Mouse (Mus musculus) cerebellum, adult 18-20 months (tissue): ENCODE data around the gene Rfx1.

Experiments used
- DNase-seq, 2 experiments: peaks; one replicate each; pipeline ENCODE4 v3.0.0; 2021

The Rfx1 gene

DNA sequence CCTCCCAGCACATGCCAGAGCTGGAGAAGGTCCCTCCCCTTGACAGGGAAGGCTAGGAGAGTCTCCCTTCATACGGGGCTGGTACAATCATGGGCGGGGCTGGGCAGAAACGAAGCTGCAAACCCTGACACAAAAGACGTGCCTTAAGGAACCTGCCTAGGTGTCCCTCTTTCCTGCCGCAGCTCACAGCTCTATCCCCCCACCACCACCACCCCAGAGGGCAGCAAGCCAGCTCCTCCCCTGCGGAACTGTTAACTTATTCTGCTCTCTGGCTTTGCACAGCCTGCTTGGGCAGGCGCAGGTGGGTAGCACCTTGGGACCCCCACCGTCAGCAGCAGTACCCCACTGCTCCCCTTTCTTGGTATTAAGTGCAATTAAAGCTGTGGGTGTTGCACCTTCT, 29.4 kb downstream of the Rfx1 start:
- DNase-seq: peak in 1 of 2 experiments; percentile 6

DNA sequence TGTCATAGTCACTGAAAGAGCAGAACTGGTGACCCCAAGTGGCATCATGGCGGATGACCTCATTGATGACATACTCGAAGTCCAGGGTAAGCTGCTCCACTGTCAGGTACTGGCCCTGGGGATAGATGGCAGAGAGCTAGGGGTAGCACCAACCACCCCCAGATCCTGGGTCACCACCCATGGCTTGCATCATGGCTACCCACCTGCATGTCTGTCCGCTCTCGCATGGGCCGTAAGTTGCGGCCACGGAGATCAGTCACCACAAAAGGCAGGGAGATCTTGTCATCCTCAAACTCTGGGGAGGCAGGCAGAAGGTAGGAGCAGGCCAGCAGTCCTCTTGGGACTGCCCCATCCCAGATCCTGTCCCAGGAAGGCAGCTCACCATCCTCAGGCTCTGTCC, 31.7 kb downstream of the Rfx1 start:
- peak in 1 of 2 experiments; percentile 6 for DNase-seq

DNA sequence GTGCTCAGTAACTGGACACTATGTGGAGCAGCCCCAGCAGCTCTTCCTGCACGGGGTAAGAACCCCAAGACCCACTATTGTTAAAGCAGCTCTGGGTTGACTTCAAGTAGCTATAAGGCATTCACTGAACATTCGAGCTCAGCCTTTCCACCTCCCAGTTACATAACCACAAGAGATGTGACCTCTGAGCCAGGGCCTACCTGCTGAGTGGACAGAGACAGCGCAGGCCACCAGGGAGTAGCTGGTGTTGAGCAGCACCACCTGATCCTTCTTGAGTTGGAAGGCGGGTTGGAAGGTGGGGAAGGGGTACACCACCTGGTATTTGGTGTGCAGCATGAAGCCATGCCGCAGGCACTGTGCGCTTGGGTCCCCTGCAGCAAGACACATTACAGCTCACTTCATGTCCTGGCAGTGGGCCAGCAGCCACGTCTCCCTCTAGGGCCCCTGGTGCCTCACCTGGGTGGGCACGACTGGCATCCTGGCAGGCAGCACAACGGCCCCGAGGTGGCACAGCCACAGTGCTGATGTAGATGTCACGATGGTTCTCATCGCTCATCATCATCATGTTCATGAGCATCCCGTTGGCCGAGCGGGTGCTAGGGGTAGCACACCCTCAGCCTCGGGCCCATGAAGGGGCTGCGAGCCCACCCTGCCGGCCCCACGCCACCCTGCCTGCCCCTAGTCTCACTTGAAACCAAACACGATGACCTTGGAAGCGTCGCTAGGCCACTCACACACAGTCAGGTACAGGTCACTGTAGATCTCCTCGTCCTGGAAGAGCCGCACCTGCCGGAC, 35.0 kb downstream of the Rfx1 start:
- DNase-seq: peak in 1 of 2 experiments; percentile 28

DNA sequence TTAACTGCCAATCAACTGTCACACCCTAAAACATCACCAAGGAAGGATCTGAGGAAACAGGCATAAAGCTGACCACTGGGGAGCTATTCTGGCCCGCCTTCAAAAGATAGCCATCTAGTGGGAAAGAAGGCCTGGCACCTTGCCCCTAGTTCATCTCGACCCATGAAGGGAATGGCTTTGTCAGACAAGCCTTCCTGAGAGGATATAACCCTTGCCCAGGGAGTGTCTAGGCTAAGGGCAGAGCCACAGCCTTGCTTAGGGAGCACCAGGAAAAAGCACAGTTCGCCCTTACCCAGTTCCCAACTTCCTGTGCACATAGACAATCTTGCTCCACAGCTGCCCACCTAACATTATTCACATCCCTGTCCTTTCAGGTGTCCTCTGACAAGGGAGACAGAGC, 37.0 kb downstream of the Rfx1 start:
- peak; percentile 31 to 43 for DNase-seq

DNA sequence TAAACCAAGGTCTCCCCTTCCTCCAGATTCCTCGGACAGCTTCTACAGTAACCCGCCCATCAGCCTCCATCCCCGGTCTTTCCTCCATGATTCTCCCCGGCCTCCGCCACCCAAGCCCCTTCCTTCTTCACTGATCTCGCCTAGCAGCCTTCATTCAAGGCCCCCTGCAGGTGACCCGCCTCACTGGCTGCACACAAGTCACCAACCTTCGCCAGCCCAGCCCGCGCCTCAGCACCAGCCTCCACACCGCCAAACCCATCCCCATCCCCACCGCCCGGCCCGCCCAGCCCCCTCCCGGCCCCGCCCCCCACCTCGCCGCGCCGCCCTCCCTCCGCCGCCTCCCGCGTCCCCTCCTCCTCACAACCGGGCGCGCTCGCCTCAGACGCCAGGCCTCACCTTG, 37.6 kb downstream of the Rfx1 start:
- peak in 1 of 2 experiments; percentile 65 for DNase-seq

DNA sequence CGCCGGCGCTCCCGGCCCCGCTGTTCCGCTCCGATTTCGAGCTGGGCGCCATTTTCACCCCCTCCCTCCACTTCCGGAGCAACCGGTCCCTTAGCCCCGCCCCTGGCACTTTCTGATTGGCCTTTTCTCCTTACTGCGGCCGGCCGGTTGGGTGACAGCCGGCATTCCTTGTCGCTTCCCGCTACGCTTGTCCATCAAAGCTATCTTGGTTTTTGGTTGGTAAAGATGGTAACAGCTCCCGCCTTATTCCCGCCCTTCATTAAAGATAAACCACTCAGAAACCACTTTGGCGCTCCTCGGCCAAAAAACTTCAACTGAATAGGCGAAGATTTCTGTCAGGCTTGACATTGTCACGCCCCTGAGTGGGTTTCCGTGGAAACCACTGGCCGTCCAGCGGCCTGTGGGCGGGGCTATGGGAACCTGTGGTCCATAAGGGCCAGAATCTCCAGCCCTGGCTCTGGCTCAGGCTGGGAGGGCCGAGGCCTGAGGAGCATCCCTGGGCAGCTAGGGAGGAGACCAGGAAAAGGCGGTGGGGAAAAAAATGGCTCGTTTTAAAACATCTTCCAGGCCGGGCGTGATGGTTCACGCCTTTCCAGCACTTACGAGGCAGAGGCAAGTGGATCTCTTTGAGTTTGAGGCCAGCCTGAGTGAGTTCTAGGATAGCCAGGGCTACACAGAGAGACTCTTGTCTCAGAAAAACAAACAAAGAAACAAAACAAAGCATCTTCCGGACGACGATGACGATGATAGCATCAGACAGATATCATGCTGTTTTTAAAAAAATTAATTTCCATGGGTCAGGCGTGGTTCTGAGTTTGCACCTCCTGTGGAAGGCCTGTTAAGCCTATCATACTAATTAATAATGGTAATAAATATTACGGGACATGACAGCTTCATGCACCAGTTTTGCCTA, 38.3 kb downstream of the Rfx1 start, which contains the start of gene Dcaf15:
Gene Dcaf15 (minus strand): TSS at position 72 of the 913 bp plus-strand sequence.
- peak; percentile 98 to 100 for DNase-seq

DNA sequence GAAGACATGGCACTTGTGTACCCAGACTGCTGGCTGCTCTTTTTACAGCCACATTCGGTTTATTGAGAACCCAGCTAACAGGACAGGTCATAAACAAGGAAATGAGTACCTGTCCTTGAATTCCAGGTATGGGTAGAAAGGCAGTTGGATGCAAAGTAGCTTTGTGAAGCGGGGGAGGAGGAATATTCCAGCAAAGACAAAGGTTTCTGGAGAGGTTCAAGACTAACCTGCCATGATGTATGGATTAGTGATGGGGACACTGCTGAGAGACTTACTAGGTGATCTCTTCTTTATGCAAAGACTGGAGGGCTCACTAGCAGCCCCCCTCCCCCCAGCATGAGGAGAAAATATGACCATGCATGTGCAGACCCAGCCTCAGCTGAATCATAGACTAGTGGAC, 39.0 kb downstream of the Rfx1 start:
- peak in 1 of 2 experiments; percentile 12 for DNase-seq

DNA sequence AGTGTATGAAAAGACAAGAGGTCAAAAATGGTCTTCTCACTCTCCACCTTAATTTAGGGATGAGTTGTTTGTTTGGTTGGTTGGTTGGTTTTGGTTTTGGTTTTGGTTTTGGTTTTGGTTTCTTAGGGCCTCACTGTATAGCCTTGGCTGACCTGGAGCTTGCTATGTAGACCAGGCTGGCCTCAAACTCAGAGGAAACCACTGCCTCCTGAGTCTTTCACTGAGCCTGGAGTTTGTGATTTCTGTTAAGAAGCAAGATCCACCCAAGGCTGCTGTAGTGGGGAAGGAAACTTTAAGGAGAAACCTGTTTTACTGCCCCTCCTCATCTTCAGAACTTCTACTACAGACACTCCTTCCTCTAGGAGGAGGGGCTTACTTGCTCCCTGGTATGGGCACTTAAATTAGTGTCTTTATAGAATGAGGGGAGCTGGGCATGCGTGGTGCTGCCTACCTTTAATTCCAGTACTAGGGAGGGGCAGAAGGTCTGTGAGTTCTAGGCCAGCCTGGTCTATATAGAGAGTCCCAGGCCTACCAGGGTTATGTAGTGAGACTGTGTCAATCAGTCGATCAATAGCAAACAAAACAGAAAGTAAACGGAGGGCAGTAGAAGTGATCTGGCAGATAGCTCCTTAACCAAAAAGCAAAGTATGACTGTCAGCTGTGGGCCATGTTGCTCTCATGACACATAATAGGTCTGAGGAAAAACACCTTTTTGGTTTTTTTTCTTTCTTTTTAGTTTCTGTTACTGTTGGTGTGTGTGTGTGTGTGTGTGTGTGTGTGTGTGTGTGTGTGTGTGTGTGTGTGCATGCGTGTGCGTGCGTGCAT, 39.8 kb downstream of the Rfx1 start:
- DNase-seq: no peak

DNA sequence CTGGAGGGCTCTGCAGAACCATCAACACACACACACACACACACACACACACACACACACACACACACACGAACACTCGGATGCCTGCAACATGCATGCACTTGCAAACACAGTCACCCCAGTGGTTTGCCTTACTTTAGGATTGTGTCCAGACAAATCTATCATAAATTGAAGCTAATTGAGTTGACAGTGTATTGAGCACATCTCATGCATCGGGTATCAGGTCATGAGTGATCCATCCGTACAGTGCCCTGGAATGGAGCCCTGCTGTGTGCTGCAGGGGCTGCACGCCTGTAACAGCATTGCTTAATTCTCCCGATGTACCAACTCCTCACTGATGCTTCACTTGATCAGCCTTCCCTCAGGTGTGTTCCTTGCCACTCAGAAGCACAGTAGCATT, 49.0 kb downstream of the Rfx1 start:
- no peak for DNase-seq

DNA sequence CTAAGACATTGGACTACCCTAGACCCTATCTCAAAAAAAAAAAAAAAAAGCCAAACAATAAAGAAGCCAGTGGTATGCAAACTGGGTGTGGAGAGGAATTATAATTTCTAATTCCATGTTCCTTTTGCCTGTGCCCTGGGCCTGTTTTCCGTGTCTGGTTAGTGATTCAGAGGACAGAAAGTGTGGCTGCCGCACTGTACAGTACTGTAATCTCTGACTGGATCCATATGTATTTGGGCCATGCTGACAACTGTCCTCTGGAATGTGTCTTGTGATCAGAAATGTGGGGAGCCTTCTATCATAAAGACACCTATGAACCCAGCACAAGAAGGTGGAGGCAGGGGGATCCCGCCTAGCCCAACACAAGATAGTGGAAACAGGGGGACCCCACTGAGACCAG, 55.5 kb downstream of the Rfx1 start:
- no peak for DNase-seq

DNA sequence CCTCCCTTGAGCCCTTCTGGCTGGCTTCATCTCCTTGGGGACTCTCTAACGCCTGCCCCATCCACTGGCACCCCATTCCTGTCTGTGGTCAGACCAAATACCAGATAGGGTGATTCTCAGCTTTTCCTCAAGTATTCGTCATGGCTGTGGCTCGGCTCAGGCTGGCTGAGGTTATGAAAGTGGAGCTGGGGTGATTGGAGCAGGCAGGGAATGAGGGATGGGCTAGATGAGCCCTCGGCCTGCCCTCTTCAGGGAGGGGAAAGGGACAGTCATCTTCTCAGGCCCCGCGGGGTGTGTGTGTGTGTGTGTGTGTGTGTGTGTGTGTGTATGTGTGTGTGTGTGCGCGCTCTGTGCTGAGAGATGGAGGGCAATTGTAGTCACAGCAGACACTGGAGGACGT, 59.0 kb downstream of the Rfx1 start, which contains the start of gene Podnl1:
Gene Podnl1 (plus strand): TSS at position 334 of the 400 bp plus-strand sequence.
- DNase-seq: no peak

DNA sequence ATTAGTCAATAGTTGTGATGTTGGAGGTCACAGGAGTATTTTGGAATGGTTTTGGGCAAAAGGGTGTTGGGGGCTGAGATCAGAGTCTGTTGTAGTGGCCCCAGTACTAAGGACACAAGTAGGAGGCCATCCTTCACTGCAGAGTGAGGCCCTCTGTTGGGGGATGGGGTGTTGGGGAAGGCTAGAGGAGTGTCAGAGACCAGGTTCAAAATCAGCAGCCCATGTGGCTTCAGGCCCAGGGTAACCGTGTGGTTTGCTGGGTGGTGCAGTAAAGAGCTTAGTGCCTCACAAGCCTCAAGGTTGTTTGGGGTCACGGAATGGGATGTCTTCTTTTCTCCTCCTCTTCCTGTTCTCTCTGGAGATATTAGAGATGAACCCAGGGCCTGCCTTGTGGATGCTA, 60.1 kb downstream of the Rfx1 start:
- no peak for DNase-seq

DNA sequence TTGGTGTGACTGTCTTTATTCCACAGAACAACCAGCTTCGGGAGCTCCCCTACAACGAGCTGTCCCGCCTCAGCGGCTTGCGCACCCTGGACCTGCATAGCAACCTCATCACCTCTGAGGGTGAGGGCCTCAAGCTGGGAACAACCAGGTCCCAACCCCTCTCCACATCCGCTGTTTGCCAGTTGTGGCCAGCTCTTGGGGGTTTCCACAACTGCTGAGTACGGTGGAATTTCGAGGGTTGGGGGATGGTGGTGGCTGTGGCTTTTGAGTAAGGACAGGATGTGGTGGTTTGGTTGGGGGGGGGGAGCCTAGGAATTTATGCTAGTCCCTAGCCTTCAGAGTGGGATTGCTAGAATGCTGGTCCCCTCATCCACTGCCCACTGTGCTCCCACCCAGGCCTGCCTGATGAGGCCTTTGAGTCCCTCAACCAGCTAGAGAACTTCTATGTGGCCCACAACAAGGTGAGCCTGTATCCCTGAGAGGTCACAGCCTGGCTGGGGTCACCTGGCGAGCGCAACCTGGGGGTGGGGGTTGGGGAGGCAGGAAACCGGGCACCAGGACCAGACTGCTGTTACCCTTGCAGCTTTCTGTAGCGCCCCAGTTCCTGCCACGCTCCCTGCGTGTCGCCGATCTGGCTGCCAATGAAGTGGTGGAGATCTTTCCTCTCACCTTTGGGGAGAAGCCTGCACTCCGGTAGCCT, 60.7 kb downstream of the Rfx1 start:
- DNase-seq: no peak

DNA sequence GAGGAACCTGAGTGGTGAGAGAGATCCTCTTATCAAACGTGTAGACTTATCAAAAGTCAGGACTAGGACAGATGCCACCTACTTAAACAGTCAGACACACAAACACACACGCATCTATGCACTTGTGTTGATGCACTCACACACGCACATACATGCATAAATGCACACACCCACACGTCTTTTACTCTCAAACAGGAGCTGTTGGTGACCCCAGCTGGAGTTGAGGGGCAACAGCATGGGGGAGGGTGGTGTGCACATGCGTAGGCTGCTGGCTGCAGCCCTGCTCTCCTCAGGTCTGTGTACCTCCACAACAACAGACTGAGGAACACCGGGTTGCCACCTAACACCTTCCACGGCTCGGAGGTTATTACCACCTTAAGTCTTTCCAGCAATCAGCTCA, 61.6 kb downstream of the Rfx1 start:
- no peak for DNase-seq

DNA sequence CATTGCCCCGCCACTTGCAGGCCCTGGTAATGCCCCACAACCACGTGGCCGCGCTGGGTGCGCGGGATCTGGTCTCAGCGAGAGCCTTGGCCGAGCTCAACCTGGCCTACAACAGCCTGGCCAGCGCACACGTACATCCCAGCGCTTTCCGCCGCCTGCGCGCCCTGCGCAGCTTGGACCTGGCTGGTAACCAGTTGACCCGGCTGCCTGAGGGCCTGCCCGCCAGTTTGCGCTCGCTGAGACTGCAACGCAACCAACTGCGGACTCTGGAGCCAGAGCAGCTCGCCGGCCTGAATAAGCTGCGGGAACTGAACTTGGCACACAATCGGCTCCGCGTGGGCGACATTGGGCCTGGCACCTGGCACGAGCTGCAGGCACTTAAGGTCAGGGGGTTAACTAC, 64.2 kb downstream of the Rfx1 start:
- DNase-seq: peak; percentile 78 to 80

DNA sequence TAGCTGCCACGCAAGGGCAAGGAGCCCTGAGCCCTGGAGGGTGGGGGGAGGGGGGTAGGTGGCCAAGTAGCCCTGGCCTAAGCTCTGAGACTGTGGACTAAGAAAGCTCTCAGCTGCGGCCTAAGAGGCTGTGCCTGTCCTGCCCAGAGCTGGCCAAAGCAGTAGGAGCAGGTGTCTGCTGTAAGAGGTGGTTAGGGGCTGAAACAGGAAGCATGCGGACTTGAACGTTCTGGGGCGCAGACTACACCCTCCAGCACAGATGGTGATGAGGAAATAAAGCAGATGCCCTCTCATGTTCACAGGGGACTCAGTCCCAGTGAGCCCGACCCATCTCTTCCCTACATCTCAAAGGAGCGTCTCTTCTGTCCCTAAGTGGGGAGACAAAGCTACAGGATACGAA, 65.6 kb downstream of the Rfx1 start:
- DNase-seq: no peak

DNA sequence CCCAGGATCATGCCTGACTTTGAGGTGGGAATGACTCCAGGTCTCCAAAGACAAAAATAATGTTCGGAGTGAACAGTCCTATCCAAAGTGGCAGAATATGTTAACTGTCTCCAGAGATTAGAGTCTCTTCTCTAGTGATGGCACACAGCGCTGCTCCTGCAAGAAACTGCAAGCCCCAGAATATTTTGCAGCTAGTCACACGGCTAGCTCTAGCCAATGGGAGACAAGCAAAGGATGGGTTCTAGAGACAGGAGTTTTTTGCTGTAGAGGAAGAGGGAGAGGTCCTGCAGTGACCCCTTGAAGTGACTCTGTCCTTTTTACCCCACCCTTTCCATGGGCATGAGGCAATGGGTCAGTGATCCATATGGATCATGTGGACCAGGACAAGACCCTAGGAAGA, 71.2 kb downstream of the Rfx1 start:
- no peak for DNase-seq

DNA sequence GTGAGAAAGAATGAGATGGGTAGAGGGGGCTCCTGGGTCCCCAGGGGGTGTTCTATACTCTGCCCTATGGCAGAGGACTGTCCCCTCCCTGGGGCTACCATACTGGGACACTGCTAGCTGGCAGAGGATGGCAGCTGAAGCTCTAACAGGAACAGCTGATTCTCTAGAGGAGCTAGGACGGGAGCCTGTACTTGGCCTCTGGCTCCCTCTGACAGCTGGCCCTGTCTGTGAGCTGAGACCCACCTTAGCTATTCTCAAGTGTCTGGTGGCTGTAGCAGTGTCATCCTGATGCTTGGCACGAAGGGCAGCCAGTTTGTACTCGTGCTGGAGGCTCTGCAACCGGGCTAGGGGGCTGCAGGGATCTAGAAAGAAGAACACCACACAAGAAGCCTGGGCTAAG, 74.2 kb downstream of the Rfx1 start:
- no peak for DNase-seq

DNA sequence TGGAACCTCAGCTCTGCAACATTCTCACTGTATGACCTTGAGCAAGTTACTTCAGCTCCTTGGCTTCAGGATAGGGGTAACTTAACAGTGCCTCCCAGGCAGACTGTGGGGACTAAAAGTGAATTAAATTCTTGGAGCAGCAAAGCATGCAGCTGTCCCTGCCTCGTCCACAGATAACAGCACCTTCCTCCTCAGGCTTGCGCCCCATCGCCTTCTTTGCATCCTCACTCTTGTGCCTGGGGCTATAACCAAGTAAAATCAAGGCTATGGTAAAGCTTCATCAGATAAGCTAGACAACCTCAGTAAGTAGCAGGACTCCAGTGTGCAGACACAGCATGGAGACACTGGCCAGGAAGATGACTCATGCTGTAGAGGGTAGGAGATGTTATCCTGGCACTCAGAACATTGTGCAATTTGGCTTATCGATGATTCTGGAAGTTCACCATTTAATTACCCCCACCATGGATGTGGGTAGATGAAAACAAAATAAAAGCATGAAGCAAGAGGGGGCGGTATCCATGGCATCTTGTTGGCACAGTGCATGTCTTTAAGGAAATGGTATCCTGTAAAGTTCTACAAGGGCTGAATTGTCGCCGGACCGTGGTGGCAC, 78.1 kb downstream of the Rfx1 start:
- no peak for DNase-seq
